Mouse (Mus musculus): Measurements from ENCODE around the gene Zfand4.
"Not testable (repeated sequence)": the region's sequence is repeated elsewhere in the genome, so short reads cannot be mapped to it uniquely, and the experiment has no call there.

Gene Zfand4

GRCm38 (mm10) chr6:116264018-116264651, at the start of gene Zfand4:
Gene Zfand4 (plus strand): TSS chr6:116264222.
- DNase-seq, result peak; percentile 93

GRCm38 (mm10) chr6:116227767-116228166, 36.3 kb upstream of the Zfand4 start:
- no peak for DNase-seq

- peak; percentile 79 for DNase-seq
These were observed 35.1 kb upstream of the Zfand4 start for GRCm38 (mm10) chr6:116228785-116229525.

- not testable (repeated sequence) for DNase-seq
These were observed 29.2 kb upstream of the Zfand4 start for GRCm38 (mm10) chr6:116234821-116235220.

GRCm38 (mm10) chr6:116235336-116235735, 28.7 kb upstream of the Zfand4 start:
- no peak for DNase-seq

GRCm38 (mm10) chr6:116238083-116238482, 25.9 kb upstream of the Zfand4 start:
- DNase-seq, result no peak

- no peak for DNase-seq
These were observed 23.7 kb upstream of the Zfand4 start for GRCm38 (mm10) chr6:116240371-116240770.

- DNase-seq, result no peak
These were observed 4.4 kb upstream of the Zfand4 start for GRCm38 (mm10) chr6:116259649-116260048.

- no peak for DNase-seq
These were observed 3.5 kb upstream of the Zfand4 start for GRCm38 (mm10) chr6:116260481-116260880.

- DNase-seq, result no peak
These were observed 1.2 kb upstream of the Zfand4 start for GRCm38 (mm10) chr6:116262824-116263223.

- no peak for DNase-seq
These were observed 814 bp downstream of the Zfand4 start for GRCm38 (mm10) chr6:116264836-116265235.

GRCm38 (mm10) chr6:116265603-116266002, 1.6 kb downstream of the Zfand4 start:
- no peak for DNase-seq

- DNase-seq, result no peak
These were observed 2.5 kb downstream of the Zfand4 start for GRCm38 (mm10) chr6:116266273-116267109.

GRCm38 (mm10) chr6:116267110-116267423, 3.0 kb downstream of the Zfand4 start:
- no peak for DNase-seq

GRCm38 (mm10) chr6:116275695-116276094, 11.7 kb downstream of the Zfand4 start:
- no peak for DNase-seq

- DNase-seq, result no peak
These were observed 14.8 kb downstream of the Zfand4 start for GRCm38 (mm10) chr6:116278679-116279317.

- DNase-seq, result no peak
These were observed 17.0 kb downstream of the Zfand4 start for GRCm38 (mm10) chr6:116281014-116281413.

GRCm38 (mm10) chr6:116282546-116282945, 18.5 kb downstream of the Zfand4 start:
- DNase-seq, result no peak

- no peak for DNase-seq
These were observed 19.3 kb downstream of the Zfand4 start for GRCm38 (mm10) chr6:116283280-116283679.

- no peak for DNase-seq
These were observed 22.3 kb downstream of the Zfand4 start for GRCm38 (mm10) chr6:116286321-116286720.

- DNase-seq, result no peak
These were observed 23.0 kb downstream of the Zfand4 start for GRCm38 (mm10) chr6:116286870-116287575.

GRCm38 (mm10) chr6:116311411-116311810, 47.4 kb downstream of the Zfand4 start:
- no peak for DNase-seq

Measured in right cerebral cortex, adult 18-20 months (tissue).